Mouse (Mus musculus): ENCODE results near the gene Cfdp1. TPM values are rescaled to one million over a fixed set of nuclear protein-coding genes. Genes with fewer than 3 reads are reported as not detected.

Gene Cfdp1
- polyA plus RNA-seq, 1 experiment from 2014 or later = 217 TPM

GRCm38 (mm10) chr8:111739604-111740003 lies 114.5 kb downstream of the Cfdp1 start:
- no peaks in the 10 kb centered on the region for H3K9me3 ChIP-seq (replicated peaks)
- ATAC-seq (ENCODE audit: insufficient number of reproducible peaks, low FRiP score, low TSS enrichment, low read depth) = no peak
- WGBS = 45% methylated on average over 7 of the region's 7 CpGs
- no peak overlapping the region for H3K4me2 ChIP-seq (replicated peaks)
- H3K27me3 ChIP-seq = no peaks in the 10 kb centered on the region
- H3K4me3 ChIP-seq (replicated peaks) = no peak overlapping the region
- H3K36me3 ChIP-seq = no peaks in the 10 kb centered on the region
- no peak overlapping the region for H3K9ac ChIP-seq
- H3K27ac ChIP-seq (replicated peaks) = 0 out of 2 replicates have a peak overlapping the region, but pooled peaks have one; percentile 7
- H3K4me1 ChIP-seq = peaks cover 78% of the 10 kb centered on the region

- Histone ChIP-seq H3K27me3 (no peaks in the 10 kb centered on the region), H3K9ac (no peak overlapping the region), H3K4me1 (peaks cover 78% of the 10 kb centered on the region), H3K27ac (replicated peaks) (no peak overlapping the region), H3K4me3 (replicated peaks) (no peak overlapping the region), H3K4me2 (replicated peaks) (no peak overlapping the region), H3K9me3 (replicated peaks) (no peaks in the 10 kb centered on the region), H3K36me3 (no peaks in the 10 kb centered on the region)
- no peak for ATAC-seq (ENCODE audit: insufficient number of reproducible peaks, low FRiP score, low TSS enrichment, low read depth)
- 59% methylated on average over 6 of the region's 6 CpGs for WGBS
Observed at GRCm38 (mm10) chr8:111738867-111739266, 115.2 kb downstream of the Cfdp1 start.

GRCm38 (mm10) chr8:111736321-111736720 lies 117.8 kb downstream of the Cfdp1 start:
- H3K4me2 ChIP-seq (replicated peaks) = no peak overlapping the region
- H3K27me3 ChIP-seq = no peaks in the 10 kb centered on the region
- no peaks in the 10 kb centered on the region for H3K9me3 ChIP-seq (replicated peaks)
- peaks cover 82% of the 10 kb centered on the region for H3K4me1 ChIP-seq
- 40% methylated on average over 7 of the region's 7 CpGs for WGBS
- H3K4me3 ChIP-seq (replicated peaks) = no peak overlapping the region
- peak overlapping the region; percentile 29; the same call in 1 of the 2 replicates for H3K27ac ChIP-seq (replicated peaks)
- ATAC-seq (ENCODE audit: insufficient number of reproducible peaks, low FRiP score, low TSS enrichment, low read depth) = no peak
- H3K36me3 ChIP-seq = no peaks in the 10 kb centered on the region
- no peak overlapping the region for H3K9ac ChIP-seq

GRCm38 (mm10) chr8:111735791-111736190 lies 118.3 kb downstream of the Cfdp1 start:
- Histone ChIP-seq H3K36me3 (no peaks in the 10 kb centered on the region), H3K4me1 (peaks cover 82% of the 10 kb centered on the region), H3K27me3 (no peaks in the 10 kb centered on the region), H3K27ac (replicated peaks) (peak overlapping the region; percentile 29; the same call in 1 of the 2 replicates), H3K4me2 (replicated peaks) (no peak overlapping the region), H3K4me3 (replicated peaks) (no peak overlapping the region), H3K9me3 (replicated peaks) (no peaks in the 10 kb centered on the region), H3K9ac (no peak overlapping the region)
- 65% methylated on average over 4 of the region's 4 CpGs for WGBS
- ATAC-seq (ENCODE audit: insufficient number of reproducible peaks, low FRiP score, low TSS enrichment, low read depth) = no peak

DNA sequence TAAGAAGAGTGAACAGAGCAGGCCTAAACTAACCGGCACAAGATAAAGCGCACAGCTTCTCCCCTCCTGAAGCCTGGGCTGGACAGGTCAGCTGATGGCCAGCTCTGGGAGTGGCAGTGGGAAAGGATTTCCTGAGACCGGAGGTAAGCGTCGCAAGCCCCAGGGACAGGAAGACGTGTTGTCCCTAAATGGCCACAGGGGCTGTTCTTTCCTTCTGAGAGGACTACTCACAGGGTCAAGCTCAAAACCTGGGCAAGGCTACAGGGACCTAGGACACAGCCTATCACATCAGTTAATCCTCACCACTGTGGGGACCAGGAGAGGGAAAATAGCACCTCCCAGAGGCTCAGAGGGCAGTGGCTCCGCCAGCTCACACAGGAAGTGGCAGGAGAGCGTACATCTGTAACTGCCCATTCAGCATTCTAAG lies 118.7 kb downstream of the Cfdp1 start:
- H3K4me1 ChIP-seq = peaks cover 82% of the 10 kb centered on the region
- no peaks in the 10 kb centered on the region for H3K27me3 ChIP-seq
- H3K27ac ChIP-seq (replicated peaks) = peak overlapping the region; percentile 44; the same call in 1 of the 2 replicates
- 56% methylated on average over 8 of the region's 8 CpGs for WGBS
- H3K9me3 ChIP-seq (replicated peaks) = no peaks in the 10 kb centered on the region
- ATAC-seq (ENCODE audit: insufficient number of reproducible peaks, low FRiP score, low TSS enrichment, low read depth) = no peak
- H3K9ac ChIP-seq = no peak overlapping the region
- no peak overlapping the region for H3K4me3 ChIP-seq (replicated peaks)
- no peak overlapping the region for H3K4me2 ChIP-seq (replicated peaks)
- H3K36me3 ChIP-seq = no peaks in the 10 kb centered on the region

DNA sequence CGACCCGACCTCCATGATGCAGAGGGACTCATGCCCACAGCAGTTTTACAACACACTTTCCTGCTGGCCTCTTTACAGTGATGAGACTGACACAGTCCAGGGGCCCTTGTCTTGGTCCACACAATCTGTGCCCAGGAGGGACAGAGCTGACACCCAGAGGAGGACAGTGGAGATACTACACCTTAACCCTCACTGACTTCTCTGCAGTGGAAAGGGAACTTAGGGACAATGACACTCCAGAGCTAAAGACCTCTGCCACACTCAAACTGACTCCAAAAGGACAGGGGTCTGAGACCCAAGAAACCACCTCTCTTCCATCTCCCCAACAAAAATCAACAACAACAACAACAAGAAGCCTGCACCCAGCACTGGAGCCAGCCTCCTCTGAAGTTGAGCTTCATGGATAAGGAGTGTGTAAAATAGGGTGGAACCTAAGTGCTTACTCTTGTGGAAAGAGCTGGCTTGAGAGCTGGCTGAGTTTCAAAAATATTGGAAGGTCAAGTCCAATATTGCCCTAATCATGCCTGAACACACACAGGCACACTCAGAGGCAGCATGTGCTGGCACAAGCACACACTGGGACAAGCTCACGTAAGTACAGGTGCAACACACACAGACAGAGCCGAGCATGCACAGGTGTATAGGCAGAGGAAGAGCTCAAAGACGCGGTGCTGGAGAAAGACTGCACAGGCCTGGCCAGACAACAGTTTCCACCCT lies 119.7 kb downstream of the Cfdp1 start:
- no peaks in the 10 kb centered on the region for H3K9me3 ChIP-seq (replicated peaks)
- no peak overlapping the region for H3K4me3 ChIP-seq (replicated peaks)
- H3K36me3 ChIP-seq = no peaks in the 10 kb centered on the region
- H3K27me3 ChIP-seq = no peaks in the 10 kb centered on the region
- no peak overlapping the region for H3K4me2 ChIP-seq (replicated peaks)
- WGBS = 46% methylated on average over 6 of the region's 6 CpGs
- H3K27ac ChIP-seq (replicated peaks) = peak overlapping the region; percentile 44
- no peak overlapping the region for H3K9ac ChIP-seq
- no peak for ATAC-seq (ENCODE audit: insufficient number of reproducible peaks, low FRiP score, low TSS enrichment, low read depth)
- H3K4me1 ChIP-seq = peaks cover 81% of the 10 kb centered on the region

DNA sequence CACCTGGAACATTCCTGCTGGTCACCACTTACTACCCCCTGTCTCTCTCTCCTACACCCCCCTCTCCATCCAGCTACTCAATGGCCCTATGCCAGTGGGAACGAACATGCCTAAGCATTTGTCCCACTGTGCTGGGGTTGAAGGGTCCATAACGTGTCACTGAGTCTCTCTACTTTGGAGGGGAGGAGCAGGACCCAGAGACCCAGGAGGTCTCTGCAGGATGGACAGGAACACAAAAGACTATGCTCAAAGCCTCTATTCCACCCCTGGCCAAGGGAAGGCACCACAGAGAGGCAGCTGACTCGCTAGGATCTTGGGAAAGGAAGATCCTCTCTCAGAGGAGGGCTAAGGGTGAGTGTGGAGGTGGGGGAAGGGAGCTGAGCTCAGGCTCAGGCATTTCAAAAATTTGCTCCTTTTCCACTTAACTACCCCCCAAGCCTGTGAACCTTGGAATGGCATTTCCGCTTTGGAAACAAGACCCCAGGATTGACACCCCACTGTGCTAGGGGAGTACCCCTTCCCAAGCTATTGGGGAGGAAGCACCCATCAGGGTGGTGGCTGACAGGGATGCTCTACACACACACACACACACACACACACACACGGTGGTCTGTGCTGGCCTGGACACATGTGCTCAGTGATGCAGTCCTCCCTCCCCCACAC lies 120.4 kb downstream of the Cfdp1 start:
- peak overlapping the region; percentile 88 for H3K27ac ChIP-seq (replicated peaks)
- no peak for ATAC-seq (ENCODE audit: insufficient number of reproducible peaks, low FRiP score, low TSS enrichment, low read depth)
- no peaks in the 10 kb centered on the region for H3K9me3 ChIP-seq (replicated peaks)
- no peaks in the 10 kb centered on the region for H3K36me3 ChIP-seq
- no peak overlapping the region for H3K4me3 ChIP-seq (replicated peaks)
- no peaks in the 10 kb centered on the region for H3K27me3 ChIP-seq
- 0 out of 2 replicates have a peak overlapping the region, but pooled peaks have one; percentile 9 for H3K9ac ChIP-seq
- peaks cover 78% of the 10 kb centered on the region for H3K4me1 ChIP-seq
- WGBS = 10% methylated on average over 5 of the region's 5 CpGs
- H3K4me2 ChIP-seq (replicated peaks) = no peak overlapping the region

DNA sequence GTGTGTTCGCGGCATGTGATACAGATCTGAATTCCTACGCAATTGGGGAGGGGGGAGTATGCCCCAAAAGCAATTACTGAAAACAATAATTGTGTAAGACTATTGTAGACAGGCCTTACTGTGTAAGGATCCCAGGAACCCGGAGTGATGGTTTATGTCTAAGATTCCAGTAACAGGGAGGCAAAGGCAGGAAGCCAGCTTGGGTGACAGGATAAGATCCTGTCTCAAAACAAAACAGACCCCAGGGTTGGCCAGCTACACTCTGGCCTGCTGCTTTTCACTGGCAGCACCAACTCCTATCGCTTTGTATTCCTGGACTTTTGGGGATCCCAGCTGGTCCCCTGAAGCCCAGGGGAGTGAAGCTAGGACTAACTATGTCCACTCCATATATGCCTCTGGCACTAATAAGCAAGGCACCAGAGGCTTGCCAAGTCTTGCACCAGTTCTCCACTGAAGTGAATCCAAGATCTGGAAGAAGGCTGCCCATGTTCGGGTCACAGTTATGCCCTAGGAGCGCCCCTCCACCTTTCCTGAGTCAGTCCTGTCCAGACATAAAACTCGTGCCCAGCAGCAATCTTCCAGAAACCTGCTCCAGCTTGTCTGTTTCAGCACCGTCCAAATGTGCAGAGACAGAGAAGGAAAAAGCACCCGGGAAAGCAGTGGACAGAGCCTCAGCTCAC lies 121.5 kb downstream of the Cfdp1 start:
- Histone ChIP-seq H3K9me3 (replicated peaks) (no peaks in the 10 kb centered on the region), H3K4me2 (replicated peaks) (peak overlapping the region; percentile 69), H3K27me3 (no peaks in the 10 kb centered on the region), H3K36me3 (no peaks in the 10 kb centered on the region), H3K27ac (replicated peaks) (peak overlapping the region; percentile 88), H3K4me1 (peaks cover 87% of the 10 kb centered on the region), H3K4me3 (replicated peaks) (peak overlapping the region; percentile 81), H3K9ac (no peak overlapping the region)
- 13% methylated on average over 10 of the region's 10 CpGs for WGBS
- ATAC-seq (ENCODE audit: insufficient number of reproducible peaks, low FRiP score, low TSS enrichment, low read depth) = no peak

DNA sequence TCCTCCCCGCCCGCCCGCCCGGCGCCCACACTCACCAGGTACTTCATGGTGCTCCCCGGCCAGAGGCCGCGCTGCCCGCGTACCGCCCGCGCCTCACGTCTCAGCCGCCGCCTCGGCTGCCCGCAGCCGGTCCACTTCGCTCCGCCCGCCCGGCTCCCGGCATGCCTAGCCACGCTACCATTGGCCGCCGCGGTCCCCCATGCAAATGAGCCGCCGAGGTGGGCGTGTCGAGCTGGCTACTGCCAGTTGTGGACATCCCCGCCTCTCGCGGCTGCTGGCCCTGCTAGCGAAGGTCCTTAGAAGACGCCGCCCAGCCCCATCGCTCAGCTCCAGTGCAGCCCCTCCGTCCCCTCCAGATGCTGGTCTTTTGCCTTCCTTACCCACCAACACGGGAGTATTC lies 122.1 kb downstream of the Cfdp1 start:
- Histone ChIP-seq H3K4me1 (peaks cover 85% of the 10 kb centered on the region), H3K4me2 (replicated peaks) (peak overlapping the region; percentile 69), H3K27ac (replicated peaks) (peak overlapping the region; percentile 88), H3K4me3 (replicated peaks) (peak overlapping the region; percentile 81), H3K36me3 (no peaks in the 10 kb centered on the region), H3K9me3 (replicated peaks) (no peaks in the 10 kb centered on the region), H3K9ac (peak overlapping the region; percentile 74), H3K27me3 (no peaks in the 10 kb centered on the region)
- 0% methylated on average over 28 of the region's 41 CpGs for WGBS
- ATAC-seq (ENCODE audit: insufficient number of reproducible peaks, low FRiP score, low TSS enrichment, low read depth) = peak; percentile 92

DNA sequence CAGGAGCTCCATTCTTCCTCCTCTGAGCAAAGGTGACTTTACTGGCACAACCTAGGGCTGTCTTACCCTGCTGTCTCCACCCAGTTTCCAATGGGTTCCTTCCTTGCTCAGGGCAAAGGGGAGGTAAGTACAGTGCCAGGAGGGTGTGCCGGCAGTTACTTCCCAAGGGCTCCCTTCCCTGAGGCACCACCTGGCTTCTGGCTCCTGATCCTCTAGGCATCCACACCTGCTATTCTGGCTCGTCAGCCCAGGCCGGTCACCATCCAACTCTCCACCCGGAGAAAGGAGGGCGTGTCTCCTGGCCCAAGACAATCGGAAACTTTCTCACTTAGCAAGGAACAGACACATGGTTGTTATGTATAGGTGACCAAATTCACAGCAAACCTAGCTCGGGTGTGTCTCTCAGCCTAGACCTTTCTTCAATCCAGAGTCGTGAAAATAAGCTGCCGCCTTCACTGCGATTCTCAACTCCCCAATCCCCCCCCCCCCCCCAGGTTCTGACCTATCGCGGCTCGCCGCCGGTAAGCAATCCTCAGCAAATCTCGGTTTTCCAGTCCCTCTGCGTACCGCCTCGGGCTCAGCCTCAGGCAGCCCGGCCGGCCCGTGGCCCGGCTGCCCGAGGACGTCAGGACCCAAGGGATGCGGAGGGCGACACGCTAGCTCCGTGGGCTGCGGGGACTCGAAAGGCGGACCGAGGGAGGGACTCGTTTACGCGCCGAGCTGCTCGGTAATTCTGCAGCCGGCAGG lies 122.7 kb downstream of the Cfdp1 start:
- peak overlapping the region; percentile 74 for H3K9ac ChIP-seq
- WGBS = under 1% methylated on average over 35 of the region's 39 CpGs
- peaks cover 85% of the 10 kb centered on the region for H3K4me1 ChIP-seq
- H3K4me2 ChIP-seq (replicated peaks) = peak overlapping the region; percentile 69
- no peaks in the 10 kb centered on the region for H3K36me3 ChIP-seq
- peak overlapping the region; percentile 81 for H3K4me3 ChIP-seq (replicated peaks)
- H3K9me3 ChIP-seq (replicated peaks) = no peaks in the 10 kb centered on the region
- ATAC-seq (ENCODE audit: insufficient number of reproducible peaks, low FRiP score, low TSS enrichment, low read depth) = peak; percentile 1; the same call in 1 of the 2 replicates
- H3K27ac ChIP-seq (replicated peaks) = peak overlapping the region; percentile 88
- H3K27me3 ChIP-seq = no peaks in the 10 kb centered on the region

Measured in embryonic facial prominence, embryonic 15.5 days (tissue).